11 mouse cellular contexts compared by ENCODE assay signal in genomic region chr17:47064592-47065306, GRCm38 (mm10). TPM values are rescaled to one million over a fixed set of nuclear protein-coding genes. Genes with fewer than 3 reads are reported as not detected.
A peak's percentile ranks its signal among the peaks of the same experiment; 100 is the strongest.
DNase-seq lines count a peak whose midpoint lies in the region; ATAC-seq lines count a peak whose summit lies in the region.
"Had no signal": no experiment of that assay in that cellular context is flagged by ENCODE, and none has a peak within 500 bp of the region (broad histone marks: within the 10 kb centered on the region; RNA-seq: fewer than 3 reads in every experiment).

No protein-coding gene starts in this region.

- no peak overlapping the region for H3K27ac ChIP-seq in heart, embryonic 11.5 days (ENCODE audit: low read depth, low read length)
- no peak overlapping the region for H3K27ac ChIP-seq in liver, embryonic 11.5 days (ENCODE audit: low read depth, low read length)
- H3K27ac ChIP-seq: hindbrain, embryonic 15.5 days; liver, embryonic 15.5 days; midbrain, embryonic 12.5 days had no signal

- peak; percentile 93 for DNase-seq in heart, adult 11 months
- peak; percentile 89 for DNase-seq in 3T3-L1 (ENCODE audit: low read depth, low spot score)
- peak; percentile 43 to 58 for DNase-seq in adrenal gland, adult 18-20 months (ENCODE audit: low spot score in 2 of 2)
- peak; percentile 14 for DNase-seq in heart, postnatal 4 days
- DNase-seq in liver, embryonic 11.5 days (ENCODE audit: low spot score), result no peak
- no peak for DNase-seq in embryo, embryonic 9.5 days (ENCODE audit: extremely low spot score)

- no peaks in the 10 kb centered on the region for H3K27me3 ChIP-seq in heart, embryonic 11.5 days (ENCODE audit: control insufficient read depth, insufficient read depth, low read length)
- H3K27me3 ChIP-seq in liver, embryonic 11.5 days (replicated peaks; ENCODE audit: control insufficient read depth, insufficient read depth, low read length), result no peaks in the 10 kb centered on the region
- H3K27me3 ChIP-seq: hindbrain, embryonic 15.5 days; liver, embryonic 15.5 days; midbrain, embryonic 12.5 days had no signal

- H3K4me2 ChIP-seq in heart, embryonic 11.5 days, result no peak overlapping the region
- no peak overlapping the region for H3K4me2 ChIP-seq in liver, embryonic 11.5 days
- H3K4me2 ChIP-seq: hindbrain, embryonic 15.5 days; liver, embryonic 15.5 days; midbrain, embryonic 12.5 days had no signal

- H3K9ac ChIP-seq in heart, embryonic 11.5 days (ENCODE audit: low read depth, low read length), result no peak overlapping the region
- H3K9ac ChIP-seq in liver, embryonic 11.5 days (ENCODE audit: low read depth, low read length), result no peak overlapping the region
- H3K9ac ChIP-seq: hindbrain, embryonic 15.5 days; liver, embryonic 15.5 days; midbrain, embryonic 12.5 days had no signal

- H3K36me3 ChIP-seq in heart, embryonic 11.5 days (ENCODE audit: control insufficient read depth, insufficient read depth, low read length), result no peaks in the 10 kb centered on the region
- no peaks in the 10 kb centered on the region for H3K36me3 ChIP-seq in liver, embryonic 11.5 days (ENCODE audit: control insufficient read depth, insufficient read depth, low read length)
- H3K36me3 ChIP-seq: hindbrain, embryonic 15.5 days; liver, embryonic 15.5 days; midbrain, embryonic 12.5 days had no signal

- no peak for ATAC-seq in heart, embryonic 11.5 days (replicated peaks; ENCODE audit: insufficient number of reproducible peaks, low FRiP score, low TSS enrichment)
- ATAC-seq in liver, embryonic 11.5 days (replicated peaks; ENCODE audit: low FRiP score), result no peak
- ATAC-seq in activated CD4-positive, CD25-positive, alpha-beta regulatory T cell, adult 4 months, result no peak

- no peak overlapping the region for H3K4me3 ChIP-seq in heart, embryonic 11.5 days (ENCODE audit: low read depth, low read length)
- no peak overlapping the region for H3K4me3 ChIP-seq in liver, embryonic 11.5 days (ENCODE audit: low read depth, low read length)
- H3K4me3 ChIP-seq: hindbrain, embryonic 15.5 days; liver, embryonic 15.5 days; midbrain, embryonic 12.5 days had no signal

- no peaks in the 10 kb centered on the region for H3K4me1 ChIP-seq in heart, embryonic 11.5 days (ENCODE audit: control insufficient read depth, insufficient read depth, low read length)
- no peaks in the 10 kb centered on the region for H3K4me1 ChIP-seq in liver, embryonic 11.5 days (replicated peaks; ENCODE audit: control insufficient read depth, insufficient read depth, low read length)
- H3K4me1 ChIP-seq: hindbrain, embryonic 15.5 days; liver, embryonic 15.5 days; midbrain, embryonic 12.5 days had no signal

- H3K9me3 ChIP-seq in heart, embryonic 11.5 days (replicated peaks; ENCODE audit: control insufficient read depth, low read length), result no peaks in the 10 kb centered on the region; the same call in 1 of the 2 replicates
- H3K9me3 ChIP-seq in liver, embryonic 11.5 days (ENCODE audit: control insufficient read depth, low read length), result no peaks in the 10 kb centered on the region
- H3K9me3 ChIP-seq: hindbrain, embryonic 15.5 days; liver, embryonic 15.5 days; midbrain, embryonic 12.5 days had no signal

- WGBS in heart, embryonic 11.5 days (ENCODE audit: insufficient replicate concordance), result 68% methylated on average over 14 of the region's 14 CpGs
- WGBS in liver, embryonic 11.5 days, result 75% methylated on average over 14 of the region's 14 CpGs

RNA-seq across cellular contexts. Expression of gene Ubr2, which starts 54.4 kb away (rescaled TPM):
- 17.9 and 18.2 TPM in 2 replicates for polyA plus RNA-seq in heart, embryonic 11.5 days (2014; fragmentation: Nextera tagmentation; extraction: Ambion mirVana)
- total RNA-seq in adrenal gland, adult 18-20 months (2021), result 10 to 100 TPM; 62.1 to 87.8 TPM
- 10 to 100 TPM; 44.9 to 49.5 TPM for total RNA-seq in heart, postnatal 4 days (2021)
- 19.1 and 20.7 TPM in 2 replicates for polyA plus RNA-seq in liver, embryonic 11.5 days (2014; fragmentation: Nextera tagmentation; extraction: Ambion mirVana)
- polyA plus RNA-seq in activated CD4-positive, CD25-positive, alpha-beta regulatory T cell, adult 4 months (2017; shearing (Covaris generic)), result 10 to 100 TPM; 14.1 to 20.1 TPM

Comparison
In these comparisons a context has a peak if more than half of its experiments do, and no peak if none do; other contexts are left out.
1. DNase-seq: peak in heart, adult 11 months (single experiment), 3T3-L1 (single experiment), adrenal gland, adult 18-20 months (2 of 2) and heart, postnatal 4 days (single experiment); none in liver, embryonic 11.5 days (single experiment) and embryo, embryonic 9.5 days (single experiment).